Mouse (Mus musculus): ENCODE results near the gene Csk. TPM values are rescaled to one million over a fixed set of nuclear protein-coding genes. Genes with fewer than 3 reads are reported as not detected.

The Csk gene
- total and polyA plus RNA-seq, 2 experiments from 2014 or later: 10.8 to 54.2 TPM

GRCm38 (mm10) chr9:57641022-57641421 lies 12.4 kb downstream of the Csk start:
- DNase-seq (ENCODE audit: low spot score) (no peak), ATAC-seq (ENCODE audit: insufficient read depth, low read depth) (no peak)
- TF ChIP-seq EP300 (IDR thresholded peaks at IDR 0.05; ENCODE audit: low read depth) (no peak), CTCF (IDR thresholded peaks at IDR 0.05; ENCODE audit: low read depth) (no peak)
- H3K27me3 ChIP-seq (ENCODE audit: control insufficient read depth, insufficient read depth, low read length): no peaks in the 10 kb centered on the region
- no peak overlapping the region for H3K4me3 ChIP-seq (ENCODE audit: low read depth, low read length)
- no peaks in the 10 kb centered on the region for H3K36me3 ChIP-seq (replicated peaks; ENCODE audit: control insufficient read depth, insufficient read depth, low read length)
- H3K4me1 ChIP-seq (ENCODE audit: control insufficient read depth, insufficient read depth): peaks cover 74% of the 10 kb centered on the region
- no peak overlapping the region for H3K9ac ChIP-seq (replicated peaks; ENCODE audit: low read depth, low read length)
- 33% methylated on average over 1 of the region's 1 CpGs for WGBS
- peak overlapping the region; percentile 86; the same call in 1 of the 2 replicates for H3K27ac ChIP-seq (ENCODE audit: low read depth)
- H3K4me2 ChIP-seq (ENCODE audit: low read depth, low read length): peak overlapping the region; percentile 51; the same call in 1 of the 2 replicates
- H3K9me3 ChIP-seq (replicated peaks; ENCODE audit: control insufficient read depth, low read length): no peaks in the 10 kb centered on the region

GRCm38 (mm10) chr9:57640384-57640783 lies 13.0 kb downstream of the Csk start:
- no peaks in the 10 kb centered on the region for H3K36me3 ChIP-seq (replicated peaks; ENCODE audit: control insufficient read depth, insufficient read depth, low read length)
- H3K27ac ChIP-seq (ENCODE audit: low read depth): peak overlapping the region; percentile 86
- H3K9me3 ChIP-seq (replicated peaks; ENCODE audit: control insufficient read depth, low read length): no peaks in the 10 kb centered on the region
- H3K9ac ChIP-seq (replicated peaks; ENCODE audit: low read depth, low read length): peak overlapping the region; percentile 12; the same call in 1 of the 2 replicates
- H3K4me1 ChIP-seq (ENCODE audit: control insufficient read depth, insufficient read depth): peaks cover 69% of the 10 kb centered on the region
- H3K4me2 ChIP-seq (ENCODE audit: low read depth, low read length): peak overlapping the region; percentile 51
- DNase-seq (ENCODE audit: low spot score): peak; percentile 30
- 10% methylated on average over 15 of the region's 15 CpGs for WGBS
- ATAC-seq (ENCODE audit: insufficient read depth, low read depth): no peak
- H3K4me3 ChIP-seq (ENCODE audit: low read depth, low read length): no peak overlapping the region
- TF ChIP-seq EP300 (IDR thresholded peaks at IDR 0.05; ENCODE audit: low read depth) (no peak), CTCF (IDR thresholded peaks at IDR 0.05; ENCODE audit: low read depth) (no peak)
- no peaks in the 10 kb centered on the region for H3K27me3 ChIP-seq (ENCODE audit: control insufficient read depth, insufficient read depth, low read length)

- Histone ChIP-seq H3K36me3 (replicated peaks; ENCODE audit: control insufficient read depth, insufficient read depth, low read length) (no peaks in the 10 kb centered on the region), H3K9me3 (replicated peaks; ENCODE audit: control insufficient read depth, low read length) (no peaks in the 10 kb centered on the region), H3K4me1 (ENCODE audit: control insufficient read depth, insufficient read depth) (peaks cover 69% of the 10 kb centered on the region), H3K27ac (ENCODE audit: low read depth) (peak overlapping the region; percentile 86), H3K4me2 (ENCODE audit: low read depth, low read length) (peak overlapping the region; percentile 51), H3K9ac (replicated peaks; ENCODE audit: low read depth, low read length) (0 out of 2 replicates have a peak overlapping the region, but pooled peaks have one; percentile 12), H3K27me3 (ENCODE audit: control insufficient read depth, insufficient read depth, low read length) (no peaks in the 10 kb centered on the region), H3K4me3 (ENCODE audit: low read depth, low read length) (no peak overlapping the region)
- no peak for ATAC-seq (ENCODE audit: insufficient read depth, low read depth)
- TF ChIP-seq EP300 (IDR thresholded peaks at IDR 0.05; ENCODE audit: low read depth) (no peak), CTCF (IDR thresholded peaks at IDR 0.05; ENCODE audit: low read depth) (no peak)
- DNase-seq (ENCODE audit: low spot score): no peak
- WGBS: 67% methylated on average over 5 of the region's 5 CpGs
Observed at GRCm38 (mm10) chr9:57639661-57640328, 13.6 kb downstream of the Csk start.

GRCm38 (mm10) chr9:57638651-57639459 lies 14.6 kb downstream of the Csk start:
- Histone ChIP-seq H3K9ac (replicated peaks; ENCODE audit: low read depth, low read length) (no peak overlapping the region; the same call in 1 of the 2 replicates), H3K36me3 (replicated peaks; ENCODE audit: control insufficient read depth, insufficient read depth, low read length) (no peaks in the 10 kb centered on the region), H3K27ac (ENCODE audit: low read depth) (peak overlapping the region; percentile 86), H3K4me3 (ENCODE audit: low read depth, low read length) (no peak overlapping the region), H3K27me3 (ENCODE audit: control insufficient read depth, insufficient read depth, low read length) (no peaks in the 10 kb centered on the region), H3K4me2 (ENCODE audit: low read depth, low read length) (peak overlapping the region; percentile 50), H3K4me1 (ENCODE audit: control insufficient read depth, insufficient read depth) (peaks cover 59% of the 10 kb centered on the region), H3K9me3 (replicated peaks; ENCODE audit: control insufficient read depth, low read length) (no peaks in the 10 kb centered on the region)
- no peak for DNase-seq (ENCODE audit: low spot score)
- ATAC-seq (ENCODE audit: insufficient read depth, low read depth): peak; percentile 46
- 28% methylated on average over 8 of the region's 8 CpGs for WGBS
- TF ChIP-seq CTCF (IDR thresholded peaks at IDR 0.05; ENCODE audit: low read depth): no peak
- no peak for TF ChIP-seq EP300 (IDR thresholded peaks at IDR 0.05; ENCODE audit: low read depth)

GRCm38 (mm10) chr9:57637741-57638322 lies 15.6 kb downstream of the Csk start:
- no peaks in the 10 kb centered on the region for H3K9me3 ChIP-seq (replicated peaks; ENCODE audit: control insufficient read depth, low read length)
- no peaks in the 10 kb centered on the region for H3K27me3 ChIP-seq (ENCODE audit: control insufficient read depth, insufficient read depth, low read length)
- peak overlapping the region; percentile 16; the same call in 1 of the 2 replicates for H3K9ac ChIP-seq (replicated peaks; ENCODE audit: low read depth, low read length)
- peaks cover 55% of the 10 kb centered on the region for H3K4me1 ChIP-seq (ENCODE audit: control insufficient read depth, insufficient read depth)
- DNase-seq (ENCODE audit: low spot score) (peak; percentile 83), ATAC-seq (ENCODE audit: insufficient read depth, low read depth) (peak; percentile 70)
- H3K36me3 ChIP-seq (replicated peaks; ENCODE audit: control insufficient read depth, insufficient read depth, low read length): no peaks in the 10 kb centered on the region
- H3K4me2 ChIP-seq (ENCODE audit: low read depth, low read length): peak overlapping the region; percentile 50
- H3K27ac ChIP-seq (ENCODE audit: low read depth): peak overlapping the region; percentile 86
- no peak overlapping the region for H3K4me3 ChIP-seq (ENCODE audit: low read depth, low read length)
- WGBS: 3% methylated on average over 6 of the region's 6 CpGs
- no peak for TF ChIP-seq CTCF (IDR thresholded peaks at IDR 0.05; ENCODE audit: low read depth)
- 0 out of 2 replicates have a peak, but pooled peaks have one; percentile 50 for TF ChIP-seq EP300 (IDR thresholded peaks at IDR 0.05; ENCODE audit: low read depth)
